Mouse (Mus musculus) kidney, embryonic 16.5 days (tissue): ENCODE measurements at regions not wholly inside any gene's neighbourhood (a gene's known extent, or its start where the extent isn't known, plus 50 kb on each side); places are given as distances from the start of the nearest gene placed in this dataset.

ENCODE experiments used
- ATAC-seq: fragments of 200-750 bp; cut with Nextera tagmentation; 2 replicates; pipeline ENCODE4 v1.8.0; 2017; ENCODE audit warnings: moderate TSS enrichment; ENCODE audit not compliant: low FRiP score, low TSS enrichment
- H3K27ac ChIP-seq: fragments of 300-500 bp; sonication (generic); 2 replicates; pipeline ENCODE4 v1.5.1; 2014; ENCODE audit warnings: low read length
- H3K27me3 ChIP-seq: fragments of 300-500 bp; sonication (generic); 2 replicates; pipeline ENCODE4 v1.6.1; 2014; ENCODE audit warnings: low read length, control low read depth, mixed read lengths; ENCODE audit not compliant: insufficient read depth
- H3K36me3 ChIP-seq: fragments of 300-500 bp; sonication (generic); 2 replicates; pipeline ENCODE4 v1.6.1; 2014; ENCODE audit warnings: low read length, control low read depth, mixed read lengths; ENCODE audit not compliant: insufficient read depth
- H3K4me1 ChIP-seq: fragments of 300-500 bp; sonication (generic); 2 replicates; pipeline ENCODE4 v1.6.1; 2014; ENCODE audit warnings: low read length, control low read depth, mixed read lengths; ENCODE audit not compliant: insufficient read depth
- H3K4me2 ChIP-seq: fragments of 300-500 bp; sonication (generic); replicated peaks from 2 replicates; pipeline ENCODE4 v1.6.1; 2014; ENCODE audit warnings: low read depth, low read length
- H3K4me3 ChIP-seq: fragments of 300-500 bp; sonication (generic); 2 replicates; pipeline ENCODE4 v1.5.1; 2014; ENCODE audit warnings: mild to moderate bottlenecking, low read length
- H3K9ac ChIP-seq: fragments of 300-500 bp; sonication (generic); replicated peaks from 2 replicates; pipeline ENCODE4 v1.6.1; 2014; ENCODE audit warnings: low read length
- H3K9me3 ChIP-seq: fragments of 300-500 bp; sonication (generic); 2 replicates; pipeline ENCODE4 v1.6.1; 2016; ENCODE audit warnings: low read length, control low read depth
- WGBS: fragments of 180-500 bp; shearing (Covaris S2); extraction: QIAGEN DNeasy Blood & Tissue Kit; methylation state at CpG from one replicate; pipeline ENCODE4 v1.1.7; 2014; 5-methylcytosine and 5-hydroxymethylcytosine counted together

GRCm38 (mm10) chr11:89165278-89165677 lies 91.6 kb downstream of the Gm525 start:
- 0 out of 2 replicates have a peak, but pooled peaks have one; percentile 27 for ATAC-seq
- Histone ChIP-seq H3K27me3 (peaks cover 13% of the 10 kb centered on the region), H3K36me3 (no peaks in the 10 kb centered on the region), H3K9ac (no peak overlapping the region), H3K4me2 (no peak overlapping the region), H3K9me3 (no peaks in the 10 kb centered on the region), H3K4me1 (no peaks in the 10 kb centered on the region), H3K4me3 (no peak overlapping the region), H3K27ac (no peak overlapping the region)
- WGBS: 12% methylated on average over 6 of the region's 6 CpGs

GRCm38 (mm10) chr11:89153466-89154406 lies 80.1 kb downstream of the Gm525 start:
- WGBS: 54% methylated on average over 13 of the region's 13 CpGs
- 0 out of 2 replicates have a peak, but pooled peaks cover 2% of the 10 kb centered on the region for H3K4me1 ChIP-seq
- ATAC-seq: peak; percentile 70
- no peak overlapping the region for H3K9ac ChIP-seq
- H3K27me3 ChIP-seq: no peaks in the 10 kb centered on the region
- no peak overlapping the region for H3K4me3 ChIP-seq
- H3K4me2 ChIP-seq: no peak overlapping the region
- H3K36me3 ChIP-seq: no peaks in the 10 kb centered on the region
- no peak overlapping the region for H3K27ac ChIP-seq
- H3K9me3 ChIP-seq: no peaks in the 10 kb centered on the region

- 86% methylated on average over 8 of the region's 8 CpGs for WGBS
Observed at GRCm38 (mm10) chr11:89147990-89148389, 74.3 kb downstream of the Gm525 start.

GRCm38 (mm10) chr11:89145281-89145945 lies 71.8 kb downstream of the Gm525 start:
- Histone ChIP-seq H3K4me2 (peak overlapping the region; percentile 26; the same call in 1 of the 2 replicates), H3K27me3 (no peaks in the 10 kb centered on the region), H3K9ac (0 out of 2 replicates have a peak overlapping the region, but pooled peaks have one; percentile 16), H3K27ac (no peak overlapping the region), H3K9me3 (0 out of 2 replicates have a peak, but pooled peaks cover 2% of the 10 kb centered on the region), H3K4me1 (peaks cover 14% of the 10 kb centered on the region; the same call in 1 of the 2 replicates), H3K36me3 (no peaks in the 10 kb centered on the region), H3K4me3 (no peak overlapping the region)
- 36% methylated on average over 19 of the region's 19 CpGs for WGBS
- ATAC-seq: peak; percentile 75

More at GRCm38 (mm10) chr11:89147990-89148389, 74.3 kb downstream of the Gm525 start:
- no peak for ATAC-seq
- H3K27ac ChIP-seq: no peak overlapping the region
- no peaks in the 10 kb centered on the region for H3K27me3 ChIP-seq
- no peaks in the 10 kb centered on the region for H3K36me3 ChIP-seq
- no peaks in the 10 kb centered on the region for H3K9me3 ChIP-seq
- H3K4me2 ChIP-seq: no peak overlapping the region
- peaks cover 11% of the 10 kb centered on the region; the same call in 1 of the 2 replicates for H3K4me1 ChIP-seq
- H3K4me3 ChIP-seq: no peak overlapping the region
- no peak overlapping the region for H3K9ac ChIP-seq

GRCm38 (mm10) chr11:89142527-89143154 lies 69.0 kb downstream of the Gm525 start:
- Histone ChIP-seq H3K27me3 (no peaks in the 10 kb centered on the region), H3K4me2 (0 out of 2 replicates have a peak overlapping the region, but pooled peaks have one; percentile 5), H3K4me3 (no peak overlapping the region), H3K9ac (no peak overlapping the region), H3K4me1 (peaks cover 14% of the 10 kb centered on the region; the same call in 1 of the 2 replicates), H3K36me3 (no peaks in the 10 kb centered on the region), H3K27ac (no peak overlapping the region), H3K9me3 (peaks cover 2% of the 10 kb centered on the region; the same call in 1 of the 2 replicates)
- no peak for ATAC-seq
- WGBS: 20% methylated on average over 9 of the region's 9 CpGs
